Mouse (Mus musculus) liver, postnatal 0 days (tissue): ENCODE measurements around the gene Acp2.

ENCODE experiments used
- CTCF ChIP-seq: sonication (generic); IDR thresholded peaks from 2 replicates; pipeline ENCODE4 v1.5.1; 2016; ENCODE audit warnings: antibody characterized with exemption, low read depth
- EP300 ChIP-seq: IDR thresholded peaks from 2 replicates; pipeline ENCODE4 v1.6.1; 2016; ENCODE audit warnings: antibody characterized with exemption, low read depth, mild to moderate bottlenecking

GRCm38 (mm10) chr2:91217032-91217431 is 14.3 kb downstream of the Acp2 start:
- TF ChIP-seq CTCF (no peak), EP300 (no peak)
